Mouse (Mus musculus) CH12.LX (cell line): ENCODE measurements around the gene Rpl10a.

Experiments used
- GABPA ChIP-seq: IDR thresholded peaks from 2 replicates; pipeline ENCODE4 v1.6.1; 2012; ENCODE audit warnings: low read depth, low read length, improper control_type of control experiment, inconsistent platforms; ENCODE audit not compliant: insufficient replicate concordance
- MAX ChIP-seq: IDR thresholded peaks from 2 replicates; pipeline ENCODE4 v1.6.1; 2011; ENCODE audit warnings: low read length, improper control_type of control experiment

DNA sequence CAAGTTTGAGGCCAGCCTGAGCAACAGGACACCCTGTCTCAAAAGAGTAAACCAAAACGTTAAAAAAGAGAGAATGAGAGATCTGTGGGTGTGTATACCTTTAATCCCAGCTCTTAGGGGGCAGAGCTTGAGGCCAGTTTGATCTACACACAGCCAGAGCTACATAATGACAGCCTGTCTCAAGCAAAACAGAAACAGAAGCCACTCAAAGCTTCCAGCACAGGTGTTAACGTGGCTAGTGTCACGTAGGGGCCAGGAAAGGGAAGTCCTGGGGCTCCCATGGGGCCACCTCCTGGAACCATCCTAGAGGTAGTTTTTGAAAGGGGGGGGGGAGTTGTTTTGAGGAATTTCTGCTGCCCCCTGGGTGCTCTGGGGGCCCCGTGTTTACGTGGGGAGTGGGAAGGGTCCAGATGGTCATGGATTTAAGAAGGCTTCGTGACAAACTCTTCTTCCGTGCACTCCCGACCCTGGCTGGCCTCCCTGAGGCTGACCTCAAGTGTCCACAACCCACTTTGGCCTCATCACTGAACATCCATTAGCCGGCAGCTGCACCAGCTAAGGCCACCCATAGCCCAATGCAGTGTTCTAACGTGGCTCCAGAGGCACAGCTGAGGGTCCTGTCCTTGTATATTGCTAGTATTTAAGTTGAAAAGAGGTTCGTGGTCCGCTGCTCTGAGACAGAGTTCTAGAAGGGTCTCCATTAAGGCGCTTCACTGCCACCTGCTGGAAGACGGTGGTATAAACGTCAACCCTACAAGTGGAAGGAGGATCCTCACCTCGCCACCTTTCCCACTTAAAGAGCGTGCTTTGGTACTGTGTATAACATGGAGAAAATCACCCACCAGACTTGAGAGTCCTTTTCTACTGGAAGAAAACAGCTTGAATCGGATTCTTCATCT lies 19.7 kb upstream of the Rpl10a start:
- TF ChIP-seq MAX (peak; percentile 46; the same call in 1 of the 2 replicates), GABPA (no peak)
